Comparison of ENCODE assay signal across 8 mouse cellular contexts in genomic region chr17:50677978-50678712, GRCm38 (mm10).
DNase-seq lines count a peak whose midpoint lies in the region; ATAC-seq lines count a peak whose summit lies in the region.

No protein-coding gene starts in this region.

- 49% methylated on average over 10 of the region's 10 CpGs for WGBS in heart, embryonic 12.5 days
- 55% methylated on average over 10 of the region's 10 CpGs for WGBS in limb, embryonic 11.5 days
- WGBS in neural tube, embryonic 15.5 days, result 61% methylated on average over 10 of the region's 10 CpGs

- peak; percentile 98 for DNase-seq in heart, adult 11 months
- peak; percentile 56 to 75 for DNase-seq in cerebellum, postnatal 14 days
- DNase-seq in heart, postnatal 10 days, result peak; percentile 80 to 81
- peak; percentile 61 for DNase-seq in limb, embryonic 11.5 days (ENCODE audit: low spot score)

- H3K4me3 ChIP-seq in heart, embryonic 12.5 days, result no peak overlapping the region
- no peak overlapping the region for H3K4me3 ChIP-seq in limb, embryonic 11.5 days (ENCODE audit: low read depth, low read length)
- H3K4me3 ChIP-seq in neural tube, embryonic 15.5 days (replicated peaks), result no peak overlapping the region

- no peak overlapping the region for H3K4me2 ChIP-seq in heart, embryonic 12.5 days
- H3K4me2 ChIP-seq in limb, embryonic 11.5 days (ENCODE audit: low read depth, severe bottlenecking), result no peak overlapping the region
- H3K4me2 ChIP-seq in neural tube, embryonic 15.5 days, result no peak overlapping the region

- no peaks in the 10 kb centered on the region for H3K36me3 ChIP-seq in heart, embryonic 12.5 days
- no peaks in the 10 kb centered on the region for H3K36me3 ChIP-seq in limb, embryonic 11.5 days (ENCODE audit: control insufficient read depth, insufficient read depth, low read length)
- no peaks in the 10 kb centered on the region for H3K36me3 ChIP-seq in neural tube, embryonic 15.5 days

- no peak overlapping the region for H3K9ac ChIP-seq in heart, embryonic 12.5 days
- no peak overlapping the region for H3K9ac ChIP-seq in limb, embryonic 11.5 days (ENCODE audit: low read length)
- H3K9ac ChIP-seq in neural tube, embryonic 15.5 days (replicated peaks), result no peak overlapping the region

- no peak for ATAC-seq in heart, embryonic 12.5 days (ENCODE audit: insufficient number of reproducible peaks, low FRiP score)
- ATAC-seq in CD4-positive, CD25-positive, alpha-beta regulatory T cell, adult 4 months, result peak; percentile 82
- ATAC-seq in limb, embryonic 11.5 days (ENCODE audit: insufficient number of reproducible peaks, low FRiP score, low TSS enrichment, low read depth), result peak; percentile 67
- ATAC-seq in neural tube, embryonic 15.5 days (ENCODE audit: low FRiP score), result no peak
- no peak for ATAC-seq in erythroblast, adult 5-6 weeks (replicated peaks; ENCODE audit: low FRiP score, poor library complexity, severe bottlenecking)

- peaks cover 32% of the 10 kb centered on the region for H3K4me1 ChIP-seq in heart, embryonic 12.5 days (replicated peaks)
- H3K4me1 ChIP-seq in limb, embryonic 11.5 days (ENCODE audit: control insufficient read depth, insufficient read depth, low read length), result peaks cover 15% of the 10 kb centered on the region
- peaks cover 13% of the 10 kb centered on the region for H3K4me1 ChIP-seq in neural tube, embryonic 15.5 days

- intact Hi-C loops in heart, postnatal 10 days (cut with DNase I), result no loop called here

- no peaks in the 10 kb centered on the region for H3K9me3 ChIP-seq in heart, embryonic 12.5 days (replicated peaks)
- H3K9me3 ChIP-seq in limb, embryonic 11.5 days (ENCODE audit: control insufficient read depth, low read length), result no peaks in the 10 kb centered on the region
- no peaks in the 10 kb centered on the region for H3K9me3 ChIP-seq in neural tube, embryonic 15.5 days (replicated peaks)

- H3K27ac ChIP-seq in heart, embryonic 12.5 days (ENCODE audit: poor library complexity, severe bottlenecking), result no peak overlapping the region; the same call in 1 of the 2 replicates
- peak overlapping the region; percentile 82 for H3K27ac ChIP-seq in limb, embryonic 11.5 days (replicated peaks; ENCODE audit: low read depth, low read length)
- peak overlapping the region; percentile 28; the same call in 1 of the 2 replicates for H3K27ac ChIP-seq in neural tube, embryonic 15.5 days (replicated peaks)

- H3K27me3 ChIP-seq in heart, embryonic 12.5 days (replicated peaks), result no peaks in the 10 kb centered on the region
- H3K27me3 ChIP-seq in limb, embryonic 11.5 days (ENCODE audit: control insufficient read depth, insufficient read depth, low read length), result no peaks in the 10 kb centered on the region
- H3K27me3 ChIP-seq in neural tube, embryonic 15.5 days (replicated peaks), result no peaks in the 10 kb centered on the region

Comparison
In these comparisons a context has a peak if more than half of its experiments do, and no peak if none do; other contexts are left out.
1. ATAC-seq: peak in CD4-positive, CD25-positive, alpha-beta regulatory T cell, adult 4 months (single experiment) and limb, embryonic 11.5 days (single experiment); none in heart, embryonic 12.5 days (single experiment), neural tube, embryonic 15.5 days (single experiment) and erythroblast, adult 5-6 weeks (single experiment).
2. Peak in every context shown above with its lines, with median percentiles within 50 percentile points of each other: DNase-seq.